Mouse (Mus musculus) megakaryocyte, embryonic 14.5 days (primary cell): ENCODE data around the gene Abca3.

Source experiments
- FLI1 ChIP-seq: IDR thresholded peaks from 2 replicates; pipeline ENCODE4 v1.6.1; 2012; ENCODE audit warnings: low read length, inconsistent platforms, mixed read lengths
- GATA1 ChIP-seq: IDR thresholded peaks from 3 replicates; pipeline ENCODE4 v1.6.1; 2012; ENCODE audit warnings: mixed read lengths, low read length, inconsistent platforms, borderline replicate concordance

DNA sequence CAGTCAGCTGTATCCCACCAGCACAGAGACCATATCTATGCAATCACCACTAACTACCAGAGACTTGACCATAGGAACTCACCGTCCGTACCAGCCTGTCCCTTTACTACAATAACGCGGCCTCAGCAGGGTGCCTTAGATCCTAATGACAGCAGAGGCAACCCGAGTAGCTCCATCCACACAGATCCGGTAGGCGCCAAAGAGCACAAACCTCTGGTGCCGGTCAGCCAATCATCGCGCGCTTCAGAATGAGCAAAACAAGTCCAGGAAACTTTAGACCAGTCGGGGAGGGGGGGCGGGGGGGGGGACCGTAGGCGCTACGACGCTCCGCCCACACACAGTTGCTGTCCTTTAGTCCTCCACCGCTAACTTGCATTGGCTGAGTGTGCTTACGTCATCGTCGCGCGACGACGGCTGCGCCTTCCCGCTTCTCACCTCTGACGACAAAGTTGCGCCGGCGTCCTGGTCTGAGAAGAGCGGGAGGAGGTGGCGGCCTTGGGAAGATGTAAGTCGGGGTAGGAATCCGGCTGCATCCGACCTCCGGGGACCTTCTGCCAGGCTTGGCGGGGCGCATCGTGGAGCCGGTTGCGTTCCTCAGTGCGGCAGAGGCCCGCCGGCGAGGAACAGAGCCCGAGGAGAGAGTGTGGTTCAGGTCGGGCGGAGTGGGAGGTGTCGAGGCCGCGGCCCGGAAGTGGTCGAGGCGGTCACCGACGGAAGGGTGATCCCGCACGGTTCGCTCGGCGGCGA, 62.7 kb downstream of the Abca3 start, which contains the start of gene Rnps1:
- no peak for TF ChIP-seq GATA1
- TF ChIP-seq FLI1 = peak; percentile 12; the same call in 1 of the 2 replicates
